Mouse (Mus musculus) bone marrow, adult 2 months (tissue): ENCODE results near the gene Cacna1e.

Source experiments
- CTCF ChIP-seq: fragments of 200-500 bp; IDR thresholded peaks from 2 replicates; pipeline ENCODE4 v1.5.1; 2011; ENCODE audit warnings: low read length, control low read depth; ENCODE audit not compliant: control insufficient read depth, insufficient read depth
- POLR2A ChIP-seq: fragments of 200-500 bp; IDR thresholded peaks from 2 replicates; pipeline ENCODE4 v1.6.1; 2011; ENCODE audit warnings: low read depth, mild to moderate bottlenecking, control low read depth, low read length, borderline replicate concordance; ENCODE audit not compliant: control insufficient read depth

DNA sequence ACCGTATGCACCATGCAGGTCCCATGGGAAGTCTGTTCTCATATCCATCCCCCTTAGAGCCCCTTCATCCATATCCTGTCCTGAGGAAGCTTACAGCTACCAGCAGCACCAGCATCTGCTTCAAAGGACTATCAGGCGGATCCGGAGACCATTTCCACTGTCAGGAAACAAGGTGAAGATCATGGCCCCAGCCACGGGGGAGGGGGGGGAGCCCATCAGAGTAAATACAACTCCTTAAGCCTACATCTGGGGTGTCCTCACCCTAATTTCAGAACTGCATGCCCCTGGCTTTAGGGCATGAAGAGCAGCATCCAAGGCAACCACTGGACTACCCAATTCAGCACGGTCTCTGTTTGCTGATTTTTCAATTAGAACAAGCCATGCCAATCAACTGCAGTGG, 47.8 kb downstream of the Cacna1e start:
- TF ChIP-seq CTCF: no peak
- no peak for TF ChIP-seq POLR2A
